Mouse (Mus musculus): ENCODE measurements around the gene Coq2. TPM values are rescaled to one million over a fixed set of nuclear protein-coding genes. Genes with fewer than 3 reads are reported as not detected.

The Coq2 gene
- polyA plus RNA-seq, 1 experiment: not detected

GRCm38 (mm10) chr5:100700861-100701620 lies 26.1 kb upstream of the Coq2 start:
- WGBS: 80% methylated on average over 13 of the region's 13 CpGs
- no peak overlapping the region for H3K27ac ChIP-seq (ENCODE audit: insufficient read depth, low read depth, low read length)
- TF ChIP-seq POLR2A (IDR thresholded peaks at IDR 0.05; ENCODE audit: insufficient read depth, low read depth, low read length) (no peak), CTCF (IDR thresholded peaks at IDR 0.05; ENCODE audit: insufficient read depth, low read depth, low read length) (no peak)
- H3K4me3 ChIP-seq (ENCODE audit: insufficient read depth, low read depth, low read length): no peak overlapping the region
- H3K4me1 ChIP-seq (ENCODE audit: control insufficient read depth, insufficient read depth, low read length): no peaks in the 10 kb centered on the region

GRCm38 (mm10) chr5:100697886-100698285 lies 22.9 kb upstream of the Coq2 start:
- H3K4me3 ChIP-seq (ENCODE audit: insufficient read depth, low read depth, low read length): no peak overlapping the region
- no peak overlapping the region for H3K27ac ChIP-seq (ENCODE audit: insufficient read depth, low read depth, low read length)
- TF ChIP-seq CTCF (IDR thresholded peaks at IDR 0.05; ENCODE audit: insufficient read depth, low read depth, low read length): no peak
- TF ChIP-seq POLR2A (IDR thresholded peaks at IDR 0.05; ENCODE audit: insufficient read depth, low read depth, low read length): no peak
- H3K4me1 ChIP-seq (ENCODE audit: control insufficient read depth, insufficient read depth, low read length): no peaks in the 10 kb centered on the region
- 78% methylated on average over 2 of the region's 2 CpGs for WGBS

- H3K4me1 ChIP-seq (ENCODE audit: control insufficient read depth, insufficient read depth, low read length): no peaks in the 10 kb centered on the region
- WGBS: 75% methylated on average over 2 of the region's 2 CpGs
- TF ChIP-seq CTCF (IDR thresholded peaks at IDR 0.05; ENCODE audit: insufficient read depth, low read depth, low read length) (no peak), POLR2A (IDR thresholded peaks at IDR 0.05; ENCODE audit: insufficient read depth, low read depth, low read length) (no peak)
- no peak overlapping the region for H3K4me3 ChIP-seq (ENCODE audit: insufficient read depth, low read depth, low read length)
- H3K27ac ChIP-seq (ENCODE audit: insufficient read depth, low read depth, low read length): no peak overlapping the region
Observed at GRCm38 (mm10) chr5:100697398-100697797, 22.5 kb upstream of the Coq2 start.

- H3K27ac ChIP-seq (ENCODE audit: insufficient read depth, low read depth, low read length): no peak overlapping the region
- no peaks in the 10 kb centered on the region for H3K4me1 ChIP-seq (ENCODE audit: control insufficient read depth, insufficient read depth, low read length)
- no peak overlapping the region for H3K4me3 ChIP-seq (ENCODE audit: insufficient read depth, low read depth, low read length)
- TF ChIP-seq CTCF (IDR thresholded peaks at IDR 0.05; ENCODE audit: insufficient read depth, low read depth, low read length) (no peak), POLR2A (IDR thresholded peaks at IDR 0.05; ENCODE audit: insufficient read depth, low read depth, low read length) (no peak)
- WGBS: 67% methylated on average over 4 of the region's 4 CpGs
Observed at GRCm38 (mm10) chr5:100685631-100686030, 10.7 kb upstream of the Coq2 start.

GRCm38 (mm10) chr5:100680542-100680933 lies 5.6 kb upstream of the Coq2 start:
- Histone ChIP-seq H3K4me1 (ENCODE audit: control insufficient read depth, insufficient read depth, low read length) (no peaks in the 10 kb centered on the region), H3K4me3 (ENCODE audit: insufficient read depth, low read depth, low read length) (no peak overlapping the region), H3K27ac (ENCODE audit: insufficient read depth, low read depth, low read length) (no peak overlapping the region)
- TF ChIP-seq POLR2A (IDR thresholded peaks at IDR 0.05; ENCODE audit: insufficient read depth, low read depth, low read length) (no peak), CTCF (IDR thresholded peaks at IDR 0.05; ENCODE audit: insufficient read depth, low read depth, low read length) (no peak)
- 71% methylated on average over 6 of the region's 6 CpGs for WGBS

GRCm38 (mm10) chr5:100679911-100680541 lies 5.1 kb upstream of the Coq2 start:
- H3K4me3 ChIP-seq (ENCODE audit: insufficient read depth, low read depth, low read length): no peak overlapping the region
- no peaks in the 10 kb centered on the region for H3K4me1 ChIP-seq (ENCODE audit: control insufficient read depth, insufficient read depth, low read length)
- WGBS: 73% methylated on average over 18 of the region's 18 CpGs
- no peak for TF ChIP-seq CTCF (IDR thresholded peaks at IDR 0.05; ENCODE audit: insufficient read depth, low read depth, low read length)
- TF ChIP-seq POLR2A (IDR thresholded peaks at IDR 0.05; ENCODE audit: insufficient read depth, low read depth, low read length): no peak
- H3K27ac ChIP-seq (ENCODE audit: insufficient read depth, low read depth, low read length): no peak overlapping the region

GRCm38 (mm10) chr5:100673745-100674486 lies 1.0 kb downstream of the Coq2 start:
- Histone ChIP-seq H3K4me3 (ENCODE audit: insufficient read depth, low read depth, low read length) (peak overlapping the region; percentile 65), H3K4me1 (ENCODE audit: control insufficient read depth, insufficient read depth, low read length) (peaks cover 6% of the 10 kb centered on the region), H3K27ac (ENCODE audit: insufficient read depth, low read depth, low read length) (no peak overlapping the region)
- WGBS: under 1% methylated on average over 71 of the region's 71 CpGs
- peak; percentile 83 for TF ChIP-seq POLR2A (IDR thresholded peaks at IDR 0.05; ENCODE audit: insufficient read depth, low read depth, low read length)
- no peak for TF ChIP-seq CTCF (IDR thresholded peaks at IDR 0.05; ENCODE audit: insufficient read depth, low read depth, low read length)

GRCm38 (mm10) chr5:100672403-100672802 lies 2.5 kb downstream of the Coq2 start:
- 80% methylated on average over 4 of the region's 4 CpGs for WGBS
- H3K4me1 ChIP-seq (ENCODE audit: control insufficient read depth, insufficient read depth, low read length): peaks cover 9% of the 10 kb centered on the region
- TF ChIP-seq POLR2A (IDR thresholded peaks at IDR 0.05; ENCODE audit: insufficient read depth, low read depth, low read length) (no peak), CTCF (IDR thresholded peaks at IDR 0.05; ENCODE audit: insufficient read depth, low read depth, low read length) (no peak)
- no peak overlapping the region for H3K4me3 ChIP-seq (ENCODE audit: insufficient read depth, low read depth, low read length)
- H3K27ac ChIP-seq (ENCODE audit: insufficient read depth, low read depth, low read length): no peak overlapping the region

- 76% methylated on average over 3 of the region's 3 CpGs for whole genome bisulfite sequencing
- no peak overlapping the region for H3K27ac ChIP-seq (ENCODE audit: insufficient read depth, low read depth, low read length)
- no peak overlapping the region for H3K4me3 ChIP-seq (ENCODE audit: insufficient read depth, low read depth, low read length)
- H3K4me1 ChIP-seq (ENCODE audit: control insufficient read depth, insufficient read depth, low read length): peaks cover 9% of the 10 kb centered on the region
- no peak for TF ChIP-seq POLR2A (IDR thresholded peaks at IDR 0.05; ENCODE audit: insufficient read depth, low read depth, low read length)
- TF ChIP-seq CTCF (IDR thresholded peaks at IDR 0.05; ENCODE audit: insufficient read depth, low read depth, low read length): no peak
Observed at GRCm38 (mm10) chr5:100671897-100672296, 3.0 kb downstream of the Coq2 start.
